Mouse (Mus musculus) midbrain, embryonic 14.5 days (tissue): Measurements from ENCODE around the gene Fam186a. TPM values are rescaled to one million over a fixed set of nuclear protein-coding genes. Genes with fewer than 3 reads are reported as not detected.
"Not testable (repeated sequence)": the region's sequence is repeated elsewhere in the genome, so short reads cannot be mapped to it uniquely, and the experiment has no call there.

Source experiments
- ATAC-seq: fragments of 200-750 bp; cut with Nextera tagmentation; 2 replicates; pipeline ENCODE4 v1.8.0; 2017; ENCODE audit warnings: moderate number of reproducible peaks, moderate library complexity; ENCODE audit not compliant: low FRiP score, low TSS enrichment
- DNase-seq: peaks from one replicate; pipeline ENCODE4 v3.0.0-alpha.2; 2015
- H3K27ac ChIP-seq: fragments of 300-500 bp; sonication (generic); replicated peaks from 2 replicates; pipeline ENCODE4 v1.5.1; 2014; ENCODE audit warnings: mild to moderate bottlenecking, low read depth, low read length, moderate library complexity
- H3K27me3 ChIP-seq: fragments of 300-500 bp; sonication (generic); 2 replicates; pipeline ENCODE4 v1.6.1; 2014; ENCODE audit warnings: low read length, control low read depth, mixed read lengths; ENCODE audit not compliant: control insufficient read depth, insufficient read depth
- H3K36me3 ChIP-seq: fragments of 300-500 bp; sonication (generic); 2 replicates; pipeline ENCODE4 v1.6.1; 2014; ENCODE audit warnings: low read length, control low read depth; ENCODE audit not compliant: control insufficient read depth, insufficient read depth
- H3K4me1 ChIP-seq: fragments of 300-500 bp; sonication (generic); 2 replicates; pipeline ENCODE4 v1.6.1; 2014; ENCODE audit warnings: mild to moderate bottlenecking, antibody characterized with exemption, low read length, control low read depth; ENCODE audit not compliant: control insufficient read depth, insufficient read depth
- H3K4me2 ChIP-seq: fragments of 300-500 bp; sonication (generic); 2 replicates; pipeline ENCODE4 v1.6.1; 2014; ENCODE audit warnings: mild to moderate bottlenecking, low read length, moderate library complexity
- H3K4me3 ChIP-seq: fragments of 300-500 bp; sonication (generic); replicated peaks from 2 replicates; pipeline ENCODE4 v1.5.1; 2014; ENCODE audit warnings: low read depth, low read length
- H3K9ac ChIP-seq: fragments of 300-500 bp; sonication (generic); replicated peaks from 2 replicates; pipeline ENCODE4 v1.6.1; 2014; ENCODE audit warnings: mild to moderate bottlenecking, low read length, moderate library complexity
- H3K9me3 ChIP-seq: fragments of 300-500 bp; sonication (generic); 2 replicates; pipeline ENCODE4 v1.6.1; 2016; ENCODE audit warnings: low read length, control low read depth, mixed read lengths; ENCODE audit not compliant: control insufficient read depth
- WGBS: fragments of 180-500 bp; shearing (Covaris S2); extraction: QIAGEN DNeasy Blood & Tissue Kit; methylation state at CpG from one replicate; pipeline ENCODE4 v1.1.7; 2014; 5-methylcytosine and 5-hydroxymethylcytosine counted together
- polyA plus RNA-seq: library from polyadenylated mRNA; unstranded; fragments of >200 nt; fragmentation: Nextera tagmentation; extraction: Ambion mirVana; gene quantifications from 2 replicates; pipeline ENCODE4 v1.2.1, GENCODE M21; 2014

Fam186a gene
- polyA plus RNA-seq, 1 experiment from 2014 or later = not detected

DNA sequence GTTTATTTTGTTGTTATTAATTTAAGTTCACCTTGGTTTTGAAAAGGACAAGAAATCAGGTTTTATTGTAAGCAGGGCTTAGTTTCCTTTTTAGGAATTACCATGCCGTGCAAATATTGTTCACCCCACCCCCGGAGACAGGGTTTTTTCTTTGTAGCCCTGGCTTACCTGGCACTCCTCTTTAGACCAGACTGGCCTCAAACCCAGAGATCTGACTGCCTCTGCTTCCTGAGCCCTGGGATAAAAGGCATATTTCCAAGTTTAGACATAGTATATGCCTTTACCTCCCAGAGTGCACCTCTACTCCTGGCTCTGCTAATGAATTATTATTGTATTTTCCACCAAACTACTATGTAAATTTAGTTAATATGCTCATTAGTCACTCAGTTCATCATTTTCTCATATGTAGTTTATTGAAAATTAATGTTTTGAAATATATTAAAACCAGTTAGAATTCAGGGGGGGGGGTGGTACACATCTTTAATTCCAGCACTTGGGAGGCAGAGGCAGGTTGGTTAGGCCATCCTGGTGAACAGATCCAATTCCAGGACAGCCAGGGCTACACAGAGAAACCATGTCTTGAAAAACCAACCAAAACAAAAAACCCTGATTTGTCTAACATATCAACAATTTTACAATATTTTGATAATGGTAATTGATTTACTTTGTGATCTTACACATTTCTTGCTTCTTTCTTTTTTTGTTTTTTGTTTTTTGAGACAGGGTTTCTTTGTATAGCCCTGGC lies 7.8 kb upstream of the Fam186a start:
- WGBS = 74% methylated on average over 2 of the region's 2 CpGs

DNA sequence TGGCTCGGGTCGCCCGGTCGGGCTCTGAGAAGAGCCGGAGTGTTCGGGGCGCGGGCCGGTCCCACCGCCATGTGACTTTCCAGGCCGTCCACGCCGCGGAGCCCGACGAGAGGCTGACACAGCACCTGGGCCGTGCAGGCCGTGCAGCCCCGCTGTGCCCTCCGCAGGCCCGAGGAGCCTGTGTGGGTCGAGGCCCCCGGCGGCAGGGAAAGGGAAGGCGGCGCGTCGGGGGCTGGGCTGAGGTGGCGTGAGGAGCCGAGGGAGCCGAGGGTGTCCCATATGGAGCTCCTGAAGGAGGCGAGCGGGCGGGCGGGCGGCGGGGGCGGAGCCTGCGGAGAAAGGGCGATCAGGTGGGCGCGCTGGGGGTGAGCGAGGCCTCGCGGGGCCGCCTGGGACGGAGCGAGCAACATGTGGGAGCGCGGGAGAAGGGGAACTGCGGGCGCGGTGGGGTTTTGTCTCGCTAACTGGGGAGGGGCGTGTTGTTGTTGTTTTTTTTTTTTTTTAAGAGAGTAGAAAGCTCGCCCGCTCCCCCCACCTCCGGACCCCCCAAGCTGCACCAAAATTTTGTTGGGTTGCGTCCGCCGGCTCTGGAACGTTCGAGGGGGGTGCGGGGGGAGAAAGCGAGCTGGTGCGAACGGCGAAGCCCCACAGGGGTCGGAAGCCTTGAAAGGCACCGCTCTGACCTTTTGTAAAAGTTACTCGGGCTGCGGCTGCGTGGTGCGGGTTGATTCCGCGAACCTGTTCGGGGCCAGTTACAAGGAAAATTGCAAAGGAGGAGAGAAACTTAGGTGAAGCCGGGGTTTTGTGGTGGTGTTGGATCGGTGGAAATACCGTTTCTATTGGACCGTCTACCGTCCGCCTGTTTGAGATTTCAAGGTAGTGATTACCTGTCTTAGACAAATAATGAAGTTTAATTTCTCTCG lies 6.4 kb upstream of the Fam186a start:
- H3K27me3 ChIP-seq = no peaks in the 10 kb centered on the region
- H3K4me1 ChIP-seq = peaks cover 9% of the 10 kb centered on the region; the same call in 1 of the 2 replicates
- WGBS = under 1% methylated on average over 84 of the region's 84 CpGs
- DNase-seq (peak; percentile 76), ATAC-seq (peak; percentile 88)
- no peaks in the 10 kb centered on the region for H3K36me3 ChIP-seq
- H3K9ac ChIP-seq = peak overlapping the region; percentile 85
- no peaks in the 10 kb centered on the region for H3K9me3 ChIP-seq
- peak overlapping the region; percentile 90 for H3K4me3 ChIP-seq
- peak overlapping the region; percentile 88 for H3K4me2 ChIP-seq
- H3K27ac ChIP-seq = peak overlapping the region; percentile 94

More for the DNA sequence above, 7.8 kb upstream of the Fam186a start:
- H3K36me3 ChIP-seq = no peaks in the 10 kb centered on the region
- H3K4me3 ChIP-seq = no peak overlapping the region
- H3K4me1 ChIP-seq = peaks cover 9% of the 10 kb centered on the region; the same call in 1 of the 2 replicates
- peak overlapping the region; percentile 88 for H3K4me2 ChIP-seq
- DNase-seq (no peak), ATAC-seq (no peak)
- H3K27ac ChIP-seq = no peak overlapping the region
- no peak overlapping the region for H3K9ac ChIP-seq
- H3K27me3 ChIP-seq = no peaks in the 10 kb centered on the region
- no peaks in the 10 kb centered on the region for H3K9me3 ChIP-seq

DNA sequence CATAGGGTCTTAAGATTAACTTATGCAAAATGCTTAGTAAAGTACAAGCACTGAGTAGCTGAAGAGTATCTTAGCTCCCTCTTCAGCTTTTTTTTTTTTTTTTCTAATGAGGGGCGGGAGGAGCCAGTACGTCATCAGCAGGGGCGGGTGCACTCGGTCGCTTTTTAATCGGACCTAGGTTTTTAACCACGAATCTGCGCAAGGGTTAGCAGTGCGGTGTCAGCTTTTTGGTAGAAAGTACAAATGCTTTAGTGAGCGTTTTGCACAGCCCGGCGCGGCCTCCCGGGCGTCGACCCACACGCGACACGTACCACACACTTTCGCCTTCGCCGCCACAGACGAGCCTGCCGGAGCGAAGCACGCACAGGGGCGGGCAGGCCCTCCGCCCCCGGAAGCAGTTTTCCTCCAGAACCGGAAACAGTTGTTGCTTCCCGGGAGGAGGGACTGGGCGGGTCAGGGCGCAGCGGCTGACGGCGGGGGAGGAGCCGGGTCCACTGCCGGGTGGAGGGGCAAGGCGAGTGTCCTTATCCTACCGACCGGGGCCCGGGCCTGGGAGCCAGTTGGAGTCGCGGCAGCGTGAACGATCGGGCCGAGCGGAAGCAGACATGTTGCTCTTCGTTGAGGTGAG lies 5.6 kb upstream of the Fam186a start:
- ATAC-seq = peak; percentile 97
- no peaks in the 10 kb centered on the region for H3K27me3 ChIP-seq
- WGBS = under 1% methylated on average over 50 of the region's 50 CpGs

DNA sequence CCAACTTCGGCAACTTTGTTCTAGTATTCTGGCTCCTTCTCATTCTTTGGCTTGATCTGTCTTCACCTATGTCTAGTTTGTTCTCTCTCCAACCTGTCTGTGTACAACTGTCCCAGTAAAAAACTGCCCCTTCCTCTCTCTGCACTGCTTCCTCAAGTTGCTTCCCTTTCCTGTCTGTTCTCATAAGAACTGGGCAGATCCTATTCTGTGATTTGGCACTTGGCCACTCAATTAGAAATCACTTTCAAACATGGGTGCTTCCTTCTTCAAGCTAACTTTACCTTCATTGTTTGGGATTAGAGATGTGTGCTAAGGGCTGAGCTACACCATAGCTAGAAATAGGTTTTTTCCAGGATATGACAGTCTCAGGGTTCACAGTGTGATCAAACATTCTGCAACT lies 3.7 kb upstream of the Fam186a start:
- H3K4me2 ChIP-seq = no peak overlapping the region
- no peaks in the 10 kb centered on the region for H3K36me3 ChIP-seq
- no peak overlapping the region for H3K27ac ChIP-seq
- H3K9me3 ChIP-seq = no peaks in the 10 kb centered on the region
- H3K4me1 ChIP-seq = peaks cover 9% of the 10 kb centered on the region; the same call in 1 of the 2 replicates
- no peaks in the 10 kb centered on the region for H3K27me3 ChIP-seq
- 90% methylated on average over 1 of the region's 1 CpGs for WGBS
- no peak for DNase-seq
- H3K4me3 ChIP-seq = no peak overlapping the region
- no peak overlapping the region for H3K9ac ChIP-seq
- ATAC-seq = no peak

More for the DNA sequence above, 5.6 kb upstream of the Fam186a start:
- H3K9me3 ChIP-seq = no peaks in the 10 kb centered on the region
- peak overlapping the region; percentile 85 for H3K9ac ChIP-seq
- peaks cover 9% of the 10 kb centered on the region; the same call in 1 of the 2 replicates for H3K4me1 ChIP-seq
- DNase-seq = peak; percentile 97
- peak overlapping the region; percentile 88 for H3K4me2 ChIP-seq
- peak overlapping the region; percentile 90 for H3K4me3 ChIP-seq
- H3K36me3 ChIP-seq = no peaks in the 10 kb centered on the region
- peak overlapping the region; percentile 94 for H3K27ac ChIP-seq

DNA sequence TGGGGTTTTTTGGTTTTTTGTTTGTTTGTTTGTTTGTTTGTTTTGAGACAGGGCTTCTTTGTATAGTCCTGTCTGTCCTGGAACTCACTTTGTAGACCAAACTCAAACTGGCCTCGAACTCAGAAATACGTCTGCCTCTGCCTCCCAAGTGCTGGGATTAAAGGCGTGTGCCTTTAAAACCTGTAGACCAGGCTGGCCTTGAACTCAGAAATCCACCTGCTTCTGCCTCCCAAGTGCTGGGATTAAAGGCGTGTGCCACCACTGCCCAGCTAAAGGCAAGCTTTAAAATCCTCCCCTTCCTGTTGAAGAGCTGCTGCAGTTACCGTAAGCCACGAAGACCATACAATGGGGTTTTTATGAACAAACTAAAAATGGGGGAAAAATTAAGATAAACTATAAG lies 2.9 kb upstream of the Fam186a start, which contains the start of gene Larp4:
Gene Larp4, plus strand, starts transcription at position 301 of the 400 bp plus-strand sequence.
- H3K27ac ChIP-seq, DNase-seq, H3K4me1 ChIP-seq, H3K4me2 ChIP-seq, H3K27me3 ChIP-seq, H3K4me3 ChIP-seq, ATAC-seq, H3K9ac ChIP-seq, H3K36me3 ChIP-seq, H3K9me3 ChIP-seq: not testable (repeated sequence)
- WGBS = 92% methylated on average over 6 of the region's 6 CpGs

DNA sequence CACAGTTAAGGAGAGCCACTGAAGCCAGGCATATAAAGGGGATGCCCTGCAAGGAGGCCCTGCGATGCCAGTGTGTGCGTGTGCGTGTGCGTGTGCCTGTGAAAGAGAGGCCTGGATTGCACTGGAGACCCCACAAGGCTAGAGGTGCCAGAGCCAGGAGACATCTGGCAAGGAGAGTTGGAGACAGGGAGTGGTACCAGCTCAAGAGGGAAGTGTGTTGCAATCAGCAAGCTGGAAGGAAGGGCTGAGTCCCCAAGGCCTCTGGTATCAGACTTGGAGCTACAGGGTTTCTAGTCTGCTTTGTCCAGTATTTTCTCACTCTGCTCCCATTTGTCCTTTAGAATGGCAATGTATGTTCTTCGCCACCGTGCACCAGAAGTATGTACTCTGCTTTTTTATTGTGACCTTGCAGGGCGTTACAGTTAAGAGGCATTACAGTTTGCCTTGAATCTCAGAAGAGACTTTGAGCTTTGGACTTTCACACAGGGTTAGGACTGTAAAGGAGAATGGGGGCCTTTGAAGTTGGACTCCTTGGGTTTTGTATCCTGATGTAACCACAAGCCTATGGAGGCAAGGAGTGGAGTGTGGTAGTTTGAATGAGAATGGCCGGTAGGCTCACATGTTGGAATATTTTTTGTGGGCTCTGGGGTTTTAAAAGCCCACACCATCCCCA lies 1.6 kb downstream of the Fam186a start:
- DNase-seq (no peak), ATAC-seq (no peak)
- H3K27me3 ChIP-seq = no peaks in the 10 kb centered on the region
- WGBS = 90% methylated on average over 8 of the region's 8 CpGs
- H3K27ac ChIP-seq = no peak overlapping the region
- H3K4me1 ChIP-seq = no peaks in the 10 kb centered on the region
- no peak overlapping the region for H3K9ac ChIP-seq
- H3K4me3 ChIP-seq = no peak overlapping the region
- no peak overlapping the region for H3K4me2 ChIP-seq
- H3K9me3 ChIP-seq = no peaks in the 10 kb centered on the region
- no peaks in the 10 kb centered on the region for H3K36me3 ChIP-seq

DNA sequence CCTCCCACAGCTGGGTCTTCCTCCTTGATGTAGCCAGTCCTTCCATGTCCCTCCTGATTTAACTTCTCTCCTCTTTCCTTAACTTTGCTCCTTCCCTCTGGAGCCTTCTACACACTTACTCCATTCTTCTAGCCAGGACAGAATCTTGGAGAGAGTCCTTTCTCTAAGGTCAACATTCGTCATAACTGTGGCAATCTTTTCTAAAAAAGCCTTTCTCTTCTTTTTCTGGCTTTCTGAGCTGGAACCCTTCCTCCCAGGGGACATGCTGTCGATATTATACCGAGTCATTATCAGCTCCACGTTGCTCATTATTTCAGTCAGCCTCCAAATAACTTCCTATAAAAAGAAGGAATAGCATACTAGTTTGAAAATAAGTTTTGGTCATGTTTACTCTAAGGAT lies 11.5 kb downstream of the Fam186a start:
- Histone ChIP-seq H3K36me3 (no peaks in the 10 kb centered on the region), H3K27ac (no peak overlapping the region), H3K9me3 (no peaks in the 10 kb centered on the region), H3K27me3 (no peaks in the 10 kb centered on the region), H3K9ac (no peak overlapping the region), H3K4me2 (no peak overlapping the region), H3K4me3 (no peak overlapping the region), H3K4me1 (no peaks in the 10 kb centered on the region)
- ATAC-seq = no peak
- 84% methylated on average over 4 of the region's 4 CpGs for WGBS
- no peak for DNase-seq
